Mouse (Mus musculus): ENCODE results near the gene Sorcs1.

Gene Sorcs1

DNA sequence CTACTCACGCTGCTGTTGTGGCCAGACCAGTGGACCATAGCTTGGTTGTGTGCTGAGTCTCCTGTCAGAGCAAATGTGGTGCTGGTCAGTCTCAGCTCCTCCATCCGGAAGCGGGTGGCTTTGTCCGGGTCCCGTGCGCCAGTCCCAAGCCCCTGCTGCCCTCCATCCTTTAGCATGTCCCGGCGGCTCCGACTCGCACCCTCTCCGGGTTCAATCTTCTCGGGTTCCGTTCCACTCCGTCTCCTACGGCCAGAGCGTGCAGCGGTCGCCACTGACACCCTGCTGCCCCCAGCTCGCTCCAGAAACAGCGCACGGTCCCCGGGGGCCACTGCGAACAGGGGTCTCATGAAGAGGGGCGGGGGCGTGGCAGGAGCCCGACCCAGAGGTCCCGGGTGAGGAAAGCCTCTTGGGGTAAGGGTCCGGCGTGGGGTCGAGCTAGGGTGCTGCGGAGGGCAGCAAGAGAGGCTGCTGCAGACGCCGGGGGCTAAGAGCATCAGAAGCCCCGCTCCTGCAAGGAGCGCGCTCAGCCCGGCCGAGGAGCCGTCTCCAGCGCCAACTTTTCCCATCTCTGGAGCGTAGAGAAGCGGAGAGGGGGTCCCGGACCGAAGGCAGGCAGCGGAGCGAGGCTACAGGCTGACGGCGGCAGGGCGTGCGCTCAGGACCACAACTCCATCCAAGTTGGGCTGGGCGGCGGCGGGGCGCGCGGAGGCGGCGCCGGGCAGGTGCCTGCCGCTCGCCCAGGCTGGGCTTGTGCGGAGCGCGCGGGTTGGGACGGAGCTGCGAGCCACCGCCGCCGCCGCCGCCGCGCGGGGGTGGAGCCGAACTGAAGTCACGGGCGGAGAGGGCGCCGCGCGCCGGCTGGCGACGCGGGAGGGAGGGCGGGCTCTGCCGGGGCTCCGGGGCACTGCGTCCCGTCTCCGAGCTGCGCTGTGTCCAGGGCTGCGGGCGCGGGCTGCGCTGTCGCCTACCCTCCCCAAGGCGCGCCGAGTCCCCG, at the start of gene Sorcs1:
Sorcs1 (minus strand) TSS at position 744 of the 994 bp plus-strand sequence.
- peak; percentile 18 to 31 for DNase-seq (ENCODE audit: low spot score in 2 of 2)

DNA sequence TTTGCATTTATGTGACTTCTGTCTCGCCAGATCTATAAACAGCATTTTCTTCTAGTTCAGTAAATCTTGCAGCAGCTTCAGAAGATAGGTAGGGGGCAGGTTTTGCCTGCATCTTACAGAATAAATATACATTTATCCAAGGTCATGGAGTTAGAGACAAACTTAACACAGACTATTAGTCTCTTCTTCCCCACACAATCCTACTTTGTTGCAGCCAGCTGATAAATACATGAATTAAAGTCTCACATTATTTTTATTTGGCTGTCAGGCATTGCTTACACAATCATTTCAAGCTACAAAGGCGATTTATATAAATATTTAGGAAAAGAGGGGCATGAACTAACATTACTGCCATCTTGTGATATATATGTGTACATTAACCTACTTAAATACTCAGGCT, 4.8 kb upstream of the Sorcs1 start:
- no peak for DNase-seq (ENCODE audit: low spot score in 2 of 2)

DNA sequence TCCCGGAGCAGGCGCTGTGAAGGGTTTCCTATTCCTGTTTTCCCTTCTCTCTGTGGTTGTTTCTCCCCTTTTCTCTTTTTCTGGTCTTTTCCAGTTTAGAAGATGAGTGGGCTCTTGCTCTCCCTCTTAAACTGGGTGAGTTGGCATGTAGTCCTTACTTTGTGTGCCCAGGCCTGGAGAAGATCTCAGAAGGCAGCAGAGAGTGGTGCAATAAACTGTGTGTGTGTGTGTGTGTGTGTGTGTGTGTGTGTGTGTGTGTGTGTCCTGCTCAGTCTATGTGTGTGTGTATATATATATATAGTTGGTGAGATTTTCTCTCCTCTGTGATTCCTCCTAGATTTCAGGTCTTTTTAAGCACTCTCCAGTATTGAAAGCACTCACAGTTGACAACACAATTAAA, 500 bp upstream of the Sorcs1 start:
- DNase-seq (ENCODE audit: low spot score in 2 of 2), result no peak

- no peak for DNase-seq (ENCODE audit: low spot score in 2 of 2)
These were observed 1.6 kb downstream of the Sorcs1 start for GRCm38 (mm10) chr19:50676578-50677524.

DNA sequence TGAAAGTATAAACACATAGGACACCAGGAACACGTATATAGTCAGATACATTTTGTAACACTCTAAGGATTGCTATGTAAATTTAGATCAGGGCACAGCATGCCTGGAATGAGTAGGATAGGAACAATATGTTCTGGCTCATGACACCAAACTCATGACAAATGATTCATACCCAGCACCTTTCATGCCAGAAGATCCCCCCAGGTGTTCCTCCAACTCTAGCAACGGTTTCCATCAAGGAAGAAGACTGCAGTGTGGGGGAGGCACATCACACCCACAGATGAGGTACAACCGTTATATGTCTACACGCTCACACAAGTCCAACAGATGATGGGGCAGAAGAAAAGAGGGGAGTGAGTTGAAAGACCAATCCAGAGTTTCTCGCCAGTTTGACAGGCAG, 3.5 kb downstream of the Sorcs1 start:
- peak in 1 of 2 experiments; percentile 17 for DNase-seq (ENCODE audit: low spot score in 2 of 2)

- DNase-seq (ENCODE audit: low spot score in 2 of 2), result no peak
These were observed 10.9 kb downstream of the Sorcs1 start for GRCm38 (mm10) chr19:50667516-50667915.

- no peak for DNase-seq (ENCODE audit: low spot score in 2 of 2)
These were observed 14.1 kb downstream of the Sorcs1 start for GRCm38 (mm10) chr19:50664311-50664710.

- DNase-seq (ENCODE audit: low spot score in 2 of 2), result no peak
These were observed 19.3 kb downstream of the Sorcs1 start for GRCm38 (mm10) chr19:50659144-50659543.

DNA sequence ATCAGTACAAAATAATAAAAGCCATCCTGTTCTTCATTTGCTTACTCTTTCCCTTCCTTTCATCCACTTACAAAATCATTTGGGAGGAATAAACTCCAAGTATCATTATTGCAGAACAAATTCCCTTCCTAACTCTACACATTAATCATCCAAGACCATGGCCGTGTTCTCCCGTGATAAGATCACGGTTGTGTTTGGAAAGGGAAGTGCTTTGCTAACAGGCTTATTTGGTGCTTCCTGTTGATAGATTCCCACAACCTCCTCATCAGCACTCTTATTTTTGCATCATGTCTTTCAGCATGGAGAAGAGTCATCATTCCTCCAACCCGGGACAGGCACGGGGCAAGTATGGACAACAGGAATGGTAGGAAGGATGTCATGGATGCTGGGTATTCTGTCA, 25.7 kb downstream of the Sorcs1 start:
- DNase-seq (ENCODE audit: low spot score in 2 of 2), result no peak

- DNase-seq (ENCODE audit: low spot score in 2 of 2), result no peak
These were observed 34.6 kb downstream of the Sorcs1 start for GRCm38 (mm10) chr19:50643836-50644235.

GRCm38 (mm10) chr19:50642121-50642520, 36.3 kb downstream of the Sorcs1 start:
- DNase-seq (ENCODE audit: low spot score in 2 of 2), result no peak

DNA sequence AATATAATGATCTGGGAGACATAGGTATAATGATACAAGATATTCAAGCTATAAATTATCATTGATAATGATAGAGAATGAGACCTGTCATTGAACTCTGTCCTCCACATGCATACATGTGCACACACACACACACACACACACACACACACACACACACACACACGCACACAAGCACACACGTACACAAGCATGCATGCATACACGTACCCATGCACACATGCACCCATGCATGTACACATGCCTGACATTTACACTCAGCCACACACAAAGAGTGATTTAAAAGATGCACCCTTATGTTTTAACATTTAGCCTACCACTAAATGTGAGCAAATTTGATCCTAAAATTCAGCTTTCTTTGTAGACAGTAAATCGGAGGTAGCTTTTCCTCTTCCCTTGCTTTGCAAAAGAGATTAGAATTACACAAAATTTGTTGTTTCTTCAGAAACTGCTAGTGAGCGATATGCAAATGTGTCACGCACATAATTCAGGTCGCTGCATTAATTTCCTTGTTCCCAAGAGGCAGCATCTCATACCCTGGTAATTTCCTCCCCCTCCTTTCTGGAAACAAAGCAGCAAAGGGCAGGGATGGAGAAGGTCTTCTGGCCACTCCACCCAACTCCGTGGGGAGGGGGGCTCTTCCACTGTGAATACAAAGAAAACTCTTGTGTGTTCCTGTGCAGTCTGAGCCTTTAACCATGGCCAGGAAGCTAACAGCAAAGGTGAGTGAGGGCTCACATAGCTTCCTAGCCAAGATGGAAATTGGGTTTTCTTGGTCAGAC, 38.0 kb downstream of the Sorcs1 start:
- no peak for DNase-seq (ENCODE audit: low spot score in 2 of 2)

GRCm38 (mm10) chr19:50638176-50638575, 40.3 kb downstream of the Sorcs1 start:
- DNase-seq (ENCODE audit: low spot score in 2 of 2), result no peak

- DNase-seq (ENCODE audit: low spot score in 2 of 2), result no peak
These were observed 64.4 kb downstream of the Sorcs1 start for GRCm38 (mm10) chr19:50614013-50614412.

GRCm38 (mm10) chr19:50611619-50612018, 66.8 kb downstream of the Sorcs1 start:
- DNase-seq (ENCODE audit: low spot score in 2 of 2), result no peak

DNA sequence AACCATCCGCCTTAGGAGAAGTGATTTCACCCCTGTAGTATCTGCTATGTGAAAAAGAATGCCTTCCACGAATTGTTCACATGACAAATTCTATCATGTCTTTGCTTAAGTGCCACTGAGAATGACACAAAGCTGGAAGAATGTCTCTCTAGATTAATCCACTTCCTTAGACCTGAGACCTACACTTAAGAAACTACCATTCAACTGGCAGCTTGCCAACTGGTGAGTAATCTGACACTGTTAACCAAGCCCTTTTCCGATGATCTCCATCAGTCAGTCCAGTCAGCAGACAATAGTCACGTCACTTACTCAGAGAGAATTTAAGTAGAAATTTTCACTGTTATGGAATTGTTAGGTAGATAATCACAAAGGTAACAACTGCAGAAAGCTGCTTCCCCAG, 74.6 kb downstream of the Sorcs1 start:
- no peak for DNase-seq (ENCODE audit: low spot score in 2 of 2)

DNA sequence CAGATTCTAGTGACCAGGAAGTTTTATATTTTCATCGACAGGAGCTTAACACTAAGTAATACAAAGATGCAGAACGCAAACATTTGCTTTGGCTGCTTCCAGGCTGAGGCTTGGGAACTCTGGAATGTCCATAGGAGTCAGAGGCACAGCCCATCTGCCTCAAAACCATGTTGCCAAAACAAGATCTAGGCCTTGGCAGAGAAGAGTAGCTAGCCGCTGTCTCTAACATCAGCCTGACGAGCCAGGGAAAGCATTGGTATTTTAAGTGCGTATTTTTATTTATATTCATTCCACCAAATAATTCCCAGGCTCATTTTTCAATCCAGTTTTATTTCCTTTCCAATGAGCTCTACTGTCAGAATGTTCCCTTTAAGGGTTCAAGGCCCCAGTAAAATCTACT, 75.1 kb downstream of the Sorcs1 start:
- DNase-seq (ENCODE audit: low spot score in 2 of 2), result no peak

DNA sequence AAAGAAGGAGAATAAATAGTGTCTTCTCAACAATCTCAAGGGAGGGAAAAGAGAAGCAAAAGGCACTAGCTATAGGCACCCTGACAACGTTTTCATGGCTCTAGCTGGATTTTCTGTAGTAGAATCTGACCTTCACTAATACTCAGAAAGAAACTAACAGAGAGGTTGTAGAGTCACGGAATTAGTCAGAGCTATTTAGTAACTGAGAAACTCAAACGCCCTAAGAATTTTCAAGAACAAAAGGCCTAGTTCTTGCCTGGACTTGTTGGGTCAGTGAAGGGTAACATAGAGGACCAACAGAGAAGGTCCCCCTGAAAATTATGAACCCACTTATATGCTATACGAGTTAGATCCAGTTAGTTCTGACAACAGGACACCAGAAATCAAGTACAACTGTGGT, 81.1 kb downstream of the Sorcs1 start:
- DNase-seq (ENCODE audit: low spot score in 2 of 2), result no peak

DNA sequence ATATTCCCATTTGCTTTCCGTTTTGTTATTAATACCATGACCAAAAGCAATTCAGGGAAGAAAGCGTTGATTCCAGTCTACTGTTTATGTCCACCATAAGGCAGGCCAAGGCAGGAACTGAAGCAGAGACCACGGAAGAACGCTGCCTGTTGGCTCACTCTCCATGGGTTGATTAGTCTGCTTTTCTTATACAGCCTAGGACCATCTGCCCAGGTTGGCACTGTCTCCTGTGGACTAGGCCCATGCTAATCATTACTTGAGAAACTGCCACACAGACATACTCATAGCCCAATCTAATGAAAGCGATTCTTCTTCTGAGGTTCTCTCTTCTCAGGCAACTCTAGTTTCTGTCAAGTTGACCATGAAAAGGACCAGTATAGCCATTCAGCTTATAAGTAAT, 92.3 kb downstream of the Sorcs1 start:
- DNase-seq (ENCODE audit: low spot score in 2 of 2), result no peak

- DNase-seq (ENCODE audit: low spot score in 2 of 2), result no peak
These were observed 95.5 kb downstream of the Sorcs1 start for GRCm38 (mm10) chr19:50582952-50583351.

DNA sequence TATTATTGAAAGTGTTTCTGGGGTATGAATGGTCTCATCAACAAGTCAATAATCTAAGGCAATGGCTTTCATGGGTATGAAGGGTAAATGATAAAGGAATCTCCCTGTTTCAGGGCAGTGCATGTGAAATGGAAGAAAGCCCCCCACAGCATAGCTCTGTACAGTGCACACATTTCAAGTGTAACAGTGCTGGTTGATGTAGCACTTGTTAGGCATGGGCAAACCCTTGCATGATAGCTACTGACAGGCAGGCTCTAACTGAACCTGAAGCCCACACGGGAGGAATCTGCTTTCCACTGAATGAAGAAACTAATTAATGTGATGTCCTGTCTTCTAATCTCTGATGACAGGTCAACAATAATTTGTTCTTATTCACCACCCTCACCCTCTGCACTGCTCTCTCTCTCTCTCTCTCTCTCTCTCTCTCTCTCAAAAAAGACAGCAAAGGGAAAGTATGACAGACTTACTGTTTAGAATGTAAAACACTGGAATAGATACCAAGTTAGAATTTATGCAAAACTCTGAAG, 108.7 kb downstream of the Sorcs1 start:
- DNase-seq (ENCODE audit: low spot score in 2 of 2), result no peak

Measured in frontal cortex, postnatal 25 days (tissue).